Mouse (Mus musculus): ENCODE data around the gene Gm45062.

GRCm38 (mm10) chr6:8437937-8438336 is 178.7 kb downstream of the Gm45062 start:
- TF ChIP-seq POLR2A (IDR thresholded peaks at IDR 0.05; ENCODE audit: control insufficient read depth in 1 of 2, insufficient read depth in 1 of 2, low read depth in 1 of 2, low read length in 2 of 2, poor library complexity in 1 of 2), result no peak
- TF ChIP-seq MEF2A (IDR thresholded peaks at IDR 0.05; ENCODE audit: extremely low read depth, insufficient replicate concordance, low read depth, low read length, poor library complexity, severe bottlenecking), result no peak
- TF ChIP-seq CTCF (IDR thresholded peaks at IDR 0.05 in 2 of 3, conservative IDR thresholded peaks at IDR 0.05 in 1 of 3; ENCODE audit: control insufficient read depth in 1 of 3, insufficient read depth in 1 of 3, low read depth in 2 of 3, low read length in 3 of 3, poor library complexity in 1 of 3, severe bottlenecking in 1 of 3), result no peak
- no peak for TF ChIP-seq CHD1 (IDR thresholded peaks at IDR 0.05; ENCODE audit: low read depth, low read length)
- no peak for TF ChIP-seq ZKSCAN1 (IDR thresholded peaks at IDR 0.05; ENCODE audit: low read depth, low read length)
- no peak for TF ChIP-seq RCOR1 (IDR thresholded peaks at IDR 0.05; ENCODE audit: low read depth, low read length)
- TF ChIP-seq RAD21 (IDR thresholded peaks at IDR 0.05; ENCODE audit: low read depth, low read length), result no peak
- TF ChIP-seq ETS1 (IDR thresholded peaks at IDR 0.05; ENCODE audit: low read depth, low read length), result no peak
